Mouse (Mus musculus): ENCODE measurements around the gene Ceacam16.

DNA sequence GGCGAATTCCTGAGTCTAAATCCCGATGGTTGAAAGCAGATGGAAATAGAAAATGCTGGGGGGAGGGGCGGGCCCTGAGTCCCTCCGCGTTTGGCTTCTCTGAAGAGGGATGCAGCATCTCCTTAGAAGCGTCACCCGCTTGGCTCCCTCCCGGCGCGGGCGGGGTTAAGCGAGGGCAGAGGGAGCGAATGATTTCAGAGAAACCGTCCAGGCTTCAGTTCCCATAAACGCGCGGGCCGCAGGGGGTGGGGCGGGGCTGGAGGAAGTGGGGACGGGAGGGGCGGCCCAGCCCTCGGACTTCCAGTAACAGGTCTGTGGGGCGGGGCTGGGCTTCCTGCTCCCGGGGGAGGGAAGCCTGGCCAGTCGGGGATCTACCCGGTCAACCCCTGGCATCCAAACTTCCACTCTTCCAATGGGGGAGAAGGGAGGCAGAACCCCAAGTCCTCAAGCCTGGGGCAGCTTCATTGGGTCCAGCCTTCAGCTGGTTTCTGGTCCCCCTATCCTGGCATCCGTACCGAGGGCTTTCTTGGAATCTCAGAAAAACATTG, 44.8 kb downstream of the Ceacam16 start:
- no peak for TF ChIP-seq CTCF (IDR thresholded peaks at IDR 0.05; ENCODE audit: extremely low read depth, insufficient read depth, low read length)
- TF ChIP-seq POLR2A (IDR thresholded peaks at IDR 0.05; ENCODE audit: extremely low read depth, insufficient read depth, low read length), result no peak
